Mouse (Mus musculus) left cerebral cortex, postnatal 36 days (tissue): ENCODE measurements around the gene Slc12a7. TPM values are rescaled to one million over a fixed set of nuclear protein-coding genes. Genes with fewer than 3 reads are reported as not detected.
"Not testable (repeated sequence)": the region's sequence is repeated elsewhere in the genome, so short reads cannot be mapped to it uniquely, and the experiment has no call there.

Experiments used
- DNase-seq, 2 experiments: peaks; one replicate each; pipeline ENCODE4 v3.0.0; 2021 to 2022; ENCODE audit warnings: low spot score in 2 of 2, mixed read lengths in 1 of 2
- intact Hi-C: fragments of 180-260 bp; cut with DNase I; formaldehyde crosslinking; loops from one replicate; pipeline ENCODE4 v1.15.1; 2025
- total RNA-seq, 2 experiments: library from RNA; stranded (reverse); gene quantifications; 2 replicates each; pipeline ENCODE4 v1.2.3; 2021

Gene Slc12a7
- total RNA-seq, 2 experiments from 2014 or later: 3.6 to 3.8 TPM

GRCm38 (mm10) chr13:73712228-73712627, 20.7 kb upstream of the Slc12a7 start:
- intact Hi-C loops: loop anchor here (5.0 to 10.0 kb wide), 3 partner anchors 65 to 593 kb away; no protein-coding TSS in a partner anchor

GRCm38 (mm10) chr13:73713204-73713603, 19.7 kb upstream of the Slc12a7 start:
- no peak for DNase-seq
- intact Hi-C loops: loop anchor here (5.0 to 10.0 kb wide), 3 partner anchors 66 to 592 kb away; no protein-coding TSS in a partner anchor

More at GRCm38 (mm10) chr13:73712228-73712627, 20.7 kb upstream of the Slc12a7 start:
- no peak for DNase-seq

GRCm38 (mm10) chr13:73714020-73714419, 18.9 kb upstream of the Slc12a7 start:
- intact Hi-C loops: loop anchor here (5.0 to 10.0 kb wide), 3 partner anchors 67 to 591 kb away; no protein-coding TSS in a partner anchor
- DNase-seq: no peak

GRCm38 (mm10) chr13:73718225-73718624, 14.7 kb upstream of the Slc12a7 start:
- DNase-seq: peak; percentile 74 to 82
- intact Hi-C loops: loop anchor here (2.0 to 10.0 kb wide), 4 partner anchors 103 to 587 kb away; no protein-coding TSS in a partner anchor

- DNase-seq: no peak
- intact Hi-C loops: no loop called here
Observed at GRCm38 (mm10) chr13:73720241-73720640, 12.7 kb upstream of the Slc12a7 start.

GRCm38 (mm10) chr13:73723081-73723668, 9.7 kb upstream of the Slc12a7 start:
- intact Hi-C loops: no loop called here

GRCm38 (mm10) chr13:73725315-73725714, 7.6 kb upstream of the Slc12a7 start:
- DNase-seq: no peak
- intact Hi-C loops: no loop called here

More at GRCm38 (mm10) chr13:73723081-73723668, 9.7 kb upstream of the Slc12a7 start:
- DNase-seq: peak in 1 of 2 experiments; percentile 19

- intact Hi-C loops: no loop called here
- no peak for DNase-seq
Observed at GRCm38 (mm10) chr13:73727621-73728025, 5.3 kb upstream of the Slc12a7 start.

GRCm38 (mm10) chr13:73728633-73729032, 4.3 kb upstream of the Slc12a7 start:
- intact Hi-C loops: no loop called here
- DNase-seq: no peak

- intact Hi-C loops: no loop called here
- DNase-seq: no peak
Observed at GRCm38 (mm10) chr13:73730913-73731312, 2.0 kb upstream of the Slc12a7 start.

GRCm38 (mm10) chr13:73732235-73732634, 659 bp upstream of the Slc12a7 start:
- intact Hi-C loops: no loop called here
- DNase-seq: no peak

GRCm38 (mm10) chr13:73734379-73734778, 1.5 kb downstream of the Slc12a7 start:
- DNase-seq: no peak
- intact Hi-C loops: no loop called here

GRCm38 (mm10) chr13:73735270-73735669, 2.4 kb downstream of the Slc12a7 start:
- DNase-seq: no peak
- intact Hi-C loops: no loop called here

GRCm38 (mm10) chr13:73735928-73736327, 3.0 kb downstream of the Slc12a7 start:
- DNase-seq: no peak
- intact Hi-C loops: no loop called here

GRCm38 (mm10) chr13:73736943-73737342, 4.0 kb downstream of the Slc12a7 start:
- intact Hi-C loops: no loop called here
- no peak for DNase-seq

- intact Hi-C loops, DNase-seq: not testable (repeated sequence)
Observed at GRCm38 (mm10) chr13:73740399-73740944, 7.6 kb downstream of the Slc12a7 start.

GRCm38 (mm10) chr13:73742944-73743343, 10.1 kb downstream of the Slc12a7 start:
- DNase-seq: no peak
- intact Hi-C loops: no loop called here

GRCm38 (mm10) chr13:73743662-73744061, 10.8 kb downstream of the Slc12a7 start:
- intact Hi-C loops: no loop called here
- DNase-seq: peak in 1 of 2 experiments; percentile 27

GRCm38 (mm10) chr13:73748663-73749440, 16.0 kb downstream of the Slc12a7 start:
- no peak for DNase-seq
- intact Hi-C loops: no loop called here

- intact Hi-C loops: no loop called here
Observed at GRCm38 (mm10) chr13:73750435-73750834, 17.5 kb downstream of the Slc12a7 start.

More at GRCm38 (mm10) chr13:73750435-73750834, 17.5 kb downstream of the Slc12a7 start:
- no peak for DNase-seq
